Mouse (Mus musculus): ENCODE results near the gene Dbil5. TPM values are rescaled to one million over a fixed set of nuclear protein-coding genes. Genes with fewer than 3 reads are reported as not detected.
"Not testable (repeated sequence)": the region's sequence is repeated elsewhere in the genome, so short reads cannot be mapped to it uniquely, and the experiment has no call there.

The Dbil5 gene
- polyA plus RNA-seq, 1 experiment from 2014 or later, result not detected

DNA sequence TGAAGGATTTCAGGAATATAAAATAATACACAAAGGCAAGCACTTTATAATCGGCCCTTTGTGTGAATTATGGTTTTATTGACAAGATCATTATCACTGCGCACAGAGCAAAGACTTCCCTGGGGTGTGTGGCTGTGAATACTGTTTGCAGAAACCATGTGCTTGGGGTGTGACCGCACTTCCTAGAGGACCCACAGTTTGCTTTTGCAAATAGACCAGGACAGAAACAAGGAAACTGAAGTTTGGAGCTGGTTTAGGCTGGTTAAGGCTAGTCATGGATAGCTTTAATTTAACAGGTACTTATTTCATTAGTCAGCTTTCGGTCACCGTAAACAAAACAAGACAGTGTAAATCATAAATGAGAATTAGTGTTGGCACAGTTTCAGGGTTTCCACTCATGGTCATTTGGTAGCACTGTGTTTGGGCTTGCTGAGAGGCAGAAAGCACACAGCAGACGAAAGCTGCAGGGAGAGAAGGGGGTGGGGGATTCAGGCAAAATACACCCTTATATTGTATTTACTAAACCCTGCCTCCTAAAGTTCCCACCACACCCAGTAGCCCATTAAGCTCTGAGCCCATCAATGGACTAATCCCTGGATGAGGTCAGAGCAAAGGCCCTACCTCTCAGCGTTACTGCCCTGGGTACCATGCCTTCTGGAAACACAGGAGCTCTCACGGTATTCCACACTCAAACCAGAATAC, 21.0 kb upstream of the Dbil5 start:
- Histone ChIP-seq H3K27ac (ENCODE audit: low read depth, low read length) (no peak overlapping the region), H3K4me1 (ENCODE audit: control insufficient read depth, insufficient read depth, low read length) (no peaks in the 10 kb centered on the region), H3K9me3 (ENCODE audit: control insufficient read depth, low read length) (no peaks in the 10 kb centered on the region), H3K27me3 (ENCODE audit: control insufficient read depth, insufficient read depth, low read length) (no peaks in the 10 kb centered on the region; the same call in 1 of the 2 replicates), H3K36me3 (ENCODE audit: control insufficient read depth, insufficient read depth, low read length) (no peaks in the 10 kb centered on the region), H3K4me2 (ENCODE audit: low read depth) (no peak overlapping the region), H3K9ac (ENCODE audit: low read length) (no peak overlapping the region), H3K4me3 (ENCODE audit: low read depth, low read length) (no peak overlapping the region)
- 64% methylated on average over 8 of the region's 8 CpGs for WGBS
- DNase-seq (ENCODE audit: low spot score), result no peak
- ATAC-seq (ENCODE audit: insufficient read depth, low FRiP score, low TSS enrichment), result no peak

- Histone ChIP-seq H3K4me3 (ENCODE audit: low read depth, low read length) (no peak overlapping the region), H3K27ac (ENCODE audit: low read depth, low read length) (no peak overlapping the region), H3K9ac (ENCODE audit: low read length) (no peak overlapping the region), H3K27me3 (ENCODE audit: control insufficient read depth, insufficient read depth, low read length) (no peaks in the 10 kb centered on the region; the same call in 1 of the 2 replicates), H3K9me3 (ENCODE audit: control insufficient read depth, low read length) (no peaks in the 10 kb centered on the region), H3K4me1 (ENCODE audit: control insufficient read depth, insufficient read depth, low read length) (0 out of 2 replicates have a peak, but pooled peaks cover 2% of the 10 kb centered on the region), H3K4me2 (ENCODE audit: low read depth) (no peak overlapping the region), H3K36me3 (ENCODE audit: control insufficient read depth, insufficient read depth, low read length) (no peaks in the 10 kb centered on the region)
- DNase-seq (ENCODE audit: low spot score), result no peak
- no peak for ATAC-seq (ENCODE audit: insufficient read depth, low FRiP score, low TSS enrichment)
- 50% methylated on average over 8 of the region's 8 CpGs for WGBS
Observed at GRCm38 (mm10) chr11:76196977-76197469, 20.4 kb upstream of the Dbil5 start.

GRCm38 (mm10) chr11:76201761-76202674, 15.4 kb upstream of the Dbil5 start:
- ATAC-seq (ENCODE audit: insufficient read depth, low FRiP score, low TSS enrichment), result peak; percentile 96
- Histone ChIP-seq H3K9ac (ENCODE audit: low read length) (peak overlapping the region; percentile 66), H3K27ac (ENCODE audit: low read depth, low read length) (peak overlapping the region; percentile 3; the same call in 1 of the 2 replicates), H3K27me3 (ENCODE audit: control insufficient read depth, insufficient read depth, low read length) (no peaks in the 10 kb centered on the region; the same call in 1 of the 2 replicates), H3K36me3 (ENCODE audit: control insufficient read depth, insufficient read depth, low read length) (no peaks in the 10 kb centered on the region), H3K9me3 (ENCODE audit: control insufficient read depth, low read length) (no peaks in the 10 kb centered on the region), H3K4me2 (ENCODE audit: low read depth) (peak overlapping the region; percentile 61), H3K4me3 (ENCODE audit: low read depth, low read length) (peak overlapping the region; percentile 48), H3K4me1 (ENCODE audit: control insufficient read depth, insufficient read depth, low read length) (peaks cover 8% of the 10 kb centered on the region; the same call in 1 of the 2 replicates)
- WGBS, result under 1% methylated on average over 68 of the region's 90 CpGs
- DNase-seq (ENCODE audit: low spot score), result peak; percentile 89

DNA sequence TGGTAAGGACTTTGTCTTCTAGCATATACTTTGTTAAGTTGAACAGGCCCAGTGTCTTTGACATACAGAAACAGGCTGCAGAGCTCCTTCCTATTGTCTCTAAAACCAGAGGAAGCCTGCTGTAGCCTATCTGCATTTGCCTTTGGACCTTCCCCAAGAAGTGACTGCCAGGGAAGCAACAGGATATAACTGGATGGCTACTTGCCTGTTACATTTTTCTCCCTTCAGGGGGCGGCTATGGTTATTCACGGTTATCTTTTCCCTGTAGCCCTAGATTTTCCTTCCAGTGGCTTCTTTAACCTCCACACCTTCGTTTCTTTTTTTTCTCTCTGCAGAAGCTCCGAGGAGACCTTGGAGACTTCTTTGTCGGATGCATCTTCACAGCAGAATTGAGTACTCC, 10.6 kb upstream of the Dbil5 start:
- Histone ChIP-seq H3K36me3 (ENCODE audit: control insufficient read depth, insufficient read depth, low read length) (peaks cover 4% of the 10 kb centered on the region; the same call in 1 of the 2 replicates), H3K4me2 (ENCODE audit: low read depth) (no peak overlapping the region), H3K9me3 (ENCODE audit: control insufficient read depth, low read length) (no peaks in the 10 kb centered on the region), H3K9ac (ENCODE audit: low read length) (no peak overlapping the region), H3K27me3 (ENCODE audit: control insufficient read depth, insufficient read depth, low read length) (no peaks in the 10 kb centered on the region), H3K27ac (ENCODE audit: low read depth, low read length) (no peak overlapping the region), H3K4me1 (ENCODE audit: control insufficient read depth, insufficient read depth, low read length) (peaks cover 6% of the 10 kb centered on the region; the same call in 1 of the 2 replicates), H3K4me3 (ENCODE audit: low read depth, low read length) (no peak overlapping the region)
- 87% methylated on average over 5 of the region's 5 CpGs for WGBS
- no peak for ATAC-seq (ENCODE audit: insufficient read depth, low FRiP score, low TSS enrichment)
- no peak for DNase-seq (ENCODE audit: low spot score)

GRCm38 (mm10) chr11:76210228-76210985, 7.0 kb upstream of the Dbil5 start:
- DNase-seq (ENCODE audit: low spot score), result no peak
- Histone ChIP-seq H3K4me3 (ENCODE audit: low read depth, low read length) (no peak overlapping the region), H3K36me3 (ENCODE audit: control insufficient read depth, insufficient read depth, low read length) (peaks cover 16% of the 10 kb centered on the region), H3K27me3 (ENCODE audit: control insufficient read depth, insufficient read depth, low read length) (no peaks in the 10 kb centered on the region), H3K9me3 (ENCODE audit: control insufficient read depth, low read length) (no peaks in the 10 kb centered on the region), H3K4me1 (ENCODE audit: control insufficient read depth, insufficient read depth, low read length) (no peaks in the 10 kb centered on the region), H3K9ac (ENCODE audit: low read length) (no peak overlapping the region), H3K27ac (ENCODE audit: low read depth, low read length) (no peak overlapping the region), H3K4me2 (ENCODE audit: low read depth) (no peak overlapping the region)
- ATAC-seq (ENCODE audit: insufficient read depth, low FRiP score, low TSS enrichment), result no peak
- WGBS, result 94% methylated on average over 13 of the region's 13 CpGs

GRCm38 (mm10) chr11:76211595-76211994, 5.8 kb upstream of the Dbil5 start:
- H3K27ac ChIP-seq (ENCODE audit: low read depth, low read length); H3K9me3 ChIP-seq (ENCODE audit: control insufficient read depth, low read length); H3K4me2 ChIP-seq (ENCODE audit: low read depth); H3K27me3 ChIP-seq (ENCODE audit: control insufficient read depth, insufficient read depth, low read length); H3K4me1 ChIP-seq (ENCODE audit: control insufficient read depth, insufficient read depth, low read length); DNase-seq (ENCODE audit: low spot score); ATAC-seq (ENCODE audit: insufficient read depth, low FRiP score, low TSS enrichment); H3K9ac ChIP-seq (ENCODE audit: low read length); H3K4me3 ChIP-seq (ENCODE audit: low read depth, low read length): not testable (repeated sequence)
- WGBS, result 87% methylated on average over 5 of the region's 6 CpGs
- H3K36me3 ChIP-seq (ENCODE audit: control insufficient read depth, insufficient read depth, low read length), result peaks cover 16% of the 10 kb centered on the region

DNA sequence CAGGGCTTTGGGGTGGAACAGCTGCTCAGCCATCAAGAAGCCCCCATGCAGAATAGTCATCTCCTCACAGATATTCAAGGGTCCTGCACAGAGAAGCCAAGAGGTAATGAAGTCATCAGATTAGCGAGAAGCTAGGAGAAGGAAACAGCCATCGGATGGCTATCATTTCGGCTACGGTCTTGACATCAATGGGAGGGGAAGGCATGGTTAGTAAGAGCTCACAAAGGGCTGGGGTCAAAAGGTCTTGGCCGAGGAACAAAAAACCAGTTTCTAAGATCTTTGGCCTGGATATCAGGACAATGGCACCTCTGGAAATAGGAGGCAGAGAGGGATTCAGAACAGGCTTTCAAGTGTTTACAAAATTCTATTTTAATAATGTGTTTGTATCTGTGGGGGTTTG, 3.6 kb upstream of the Dbil5 start:
- Histone ChIP-seq H3K4me3 (ENCODE audit: low read depth, low read length) (no peak overlapping the region), H3K4me2 (ENCODE audit: low read depth) (no peak overlapping the region), H3K36me3 (ENCODE audit: control insufficient read depth, insufficient read depth, low read length) (peaks cover 12% of the 10 kb centered on the region), H3K27me3 (ENCODE audit: control insufficient read depth, insufficient read depth, low read length) (no peaks in the 10 kb centered on the region), H3K4me1 (ENCODE audit: control insufficient read depth, insufficient read depth, low read length) (no peaks in the 10 kb centered on the region), H3K27ac (ENCODE audit: low read depth, low read length) (no peak overlapping the region), H3K9ac (ENCODE audit: low read length) (no peak overlapping the region), H3K9me3 (ENCODE audit: control insufficient read depth, low read length) (no peaks in the 10 kb centered on the region)
- 51% methylated on average over 5 of the region's 5 CpGs for WGBS
- ATAC-seq (ENCODE audit: insufficient read depth, low FRiP score, low TSS enrichment) (no peak), DNase-seq (ENCODE audit: low spot score) (no peak)

GRCm38 (mm10) chr11:76215011-76215410, 2.4 kb upstream of the Dbil5 start:
- H3K9me3 ChIP-seq (ENCODE audit: control insufficient read depth, low read length), result no peaks in the 10 kb centered on the region
- H3K9ac ChIP-seq (ENCODE audit: low read length), result no peak overlapping the region
- no peak overlapping the region for H3K4me2 ChIP-seq (ENCODE audit: low read depth)
- no peak for ATAC-seq (ENCODE audit: insufficient read depth, low FRiP score, low TSS enrichment)
- DNase-seq (ENCODE audit: low spot score), result no peak
- H3K27ac ChIP-seq (ENCODE audit: low read depth, low read length), result no peak overlapping the region
- peaks cover 12% of the 10 kb centered on the region for H3K36me3 ChIP-seq (ENCODE audit: control insufficient read depth, insufficient read depth, low read length)
- no peaks in the 10 kb centered on the region for H3K27me3 ChIP-seq (ENCODE audit: control insufficient read depth, insufficient read depth, low read length)
- 96% methylated on average over 2 of the region's 2 CpGs for WGBS
- H3K4me3 ChIP-seq (ENCODE audit: low read depth, low read length), result no peak overlapping the region
- no peaks in the 10 kb centered on the region for H3K4me1 ChIP-seq (ENCODE audit: control insufficient read depth, insufficient read depth, low read length)
